Mouse (Mus musculus) kidney, postnatal 14 days (tissue): ENCODE results near the gene Tmed2.
"Not testable (repeated sequence)": the region's sequence is repeated elsewhere in the genome, so short reads cannot be mapped to it uniquely, and the experiment has no call there.

ENCODE experiments used
- DNase-seq: peaks from one replicate; pipeline ENCODE4 v3.0.0; 2022; ENCODE audit warnings: mixed read lengths

Gene Tmed2

DNA sequence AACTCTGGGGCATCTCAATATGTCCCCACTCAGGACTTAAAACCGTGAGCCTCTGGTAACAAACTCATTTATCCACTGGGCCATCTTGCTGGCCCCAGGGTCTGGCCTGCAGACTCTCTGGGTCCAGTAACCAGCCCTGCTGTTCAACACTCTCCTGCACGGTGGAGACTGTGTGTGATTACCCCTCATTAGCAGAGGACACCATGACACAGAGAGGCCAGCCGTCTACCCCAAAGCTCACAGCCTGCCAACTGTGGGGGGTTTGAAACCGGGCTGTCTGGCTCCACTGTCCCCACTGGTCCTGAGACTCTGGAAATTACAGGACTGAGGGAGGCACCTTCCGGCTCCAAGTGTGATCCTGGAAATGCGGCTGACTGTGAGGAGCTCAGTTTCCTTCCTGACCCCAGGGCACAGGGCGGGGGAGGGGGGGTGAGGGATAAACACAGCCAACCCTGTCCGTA lies 11.3 kb upstream of the Tmed2 start:
- peak; percentile 63 for DNase-seq

DNA sequence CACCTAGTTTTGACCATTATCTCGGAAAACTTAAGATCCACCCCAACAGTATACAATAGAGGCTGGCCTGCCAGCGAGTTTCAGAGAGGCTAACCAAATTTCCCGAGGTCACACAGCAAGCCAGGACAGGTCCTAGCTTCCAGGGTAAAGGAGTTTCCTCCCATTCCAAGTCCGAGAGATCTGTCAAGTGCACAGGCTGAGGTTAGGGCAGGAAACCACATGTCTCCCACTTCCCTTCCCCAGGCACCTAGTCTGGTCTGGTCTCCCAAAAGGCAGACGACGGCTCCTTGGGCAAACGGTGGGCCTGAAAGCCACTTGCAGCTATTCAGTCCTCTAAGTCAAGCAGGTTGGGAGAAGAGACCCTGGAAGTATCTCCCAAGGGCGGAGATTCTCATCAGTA lies 10.8 kb upstream of the Tmed2 start:
- DNase-seq = peak; percentile 41

DNA sequence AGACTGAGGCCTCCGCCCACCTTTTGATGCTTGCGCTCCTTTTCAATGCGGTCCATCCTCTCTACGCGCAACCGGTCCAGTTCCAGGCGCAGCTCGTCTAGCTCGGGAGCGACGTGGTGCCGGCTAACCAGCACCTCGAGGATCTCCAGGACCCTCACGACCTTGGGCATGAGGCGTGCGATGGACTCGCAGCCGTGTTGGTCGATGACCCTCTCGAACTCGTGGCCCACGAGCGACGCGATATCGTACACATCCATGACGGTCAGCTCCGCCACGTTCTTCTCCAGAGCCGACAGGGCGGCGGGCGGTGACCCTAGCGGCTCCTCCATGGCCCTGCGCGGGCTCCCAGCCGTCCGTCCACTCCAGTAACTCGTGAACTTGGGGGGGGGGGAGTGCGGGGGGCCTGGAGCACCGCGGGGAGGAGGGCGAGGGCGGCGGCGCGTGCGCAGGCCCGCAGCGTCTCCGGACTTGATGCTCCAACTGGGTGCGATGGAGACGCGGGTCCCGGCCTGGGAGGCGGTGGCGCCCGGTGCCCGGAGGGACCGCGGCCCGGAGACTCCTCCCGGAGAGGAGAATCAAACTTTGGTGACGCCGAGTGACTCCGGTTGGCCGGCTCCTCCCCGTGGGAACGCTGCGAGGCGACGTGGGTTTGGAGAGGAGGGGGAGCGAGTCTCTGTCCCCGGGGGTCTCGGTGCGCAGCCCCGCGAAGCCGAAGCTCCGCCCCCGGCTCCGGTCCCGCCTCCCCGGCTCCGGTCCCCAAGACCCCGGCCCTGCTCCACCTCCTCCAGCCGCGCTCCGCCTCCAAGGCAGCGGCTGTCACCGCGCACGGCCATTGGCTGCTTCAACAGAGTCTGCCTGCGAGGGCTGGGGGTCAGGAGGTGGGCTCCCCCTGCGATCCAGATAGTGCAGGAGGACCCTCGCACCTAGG lies 9.6 kb upstream of the Tmed2 start, which contains the start of gene Rilpl1:
Gene Rilpl1, minus strand, starts transcription at position 737 of the 928 bp plus-strand sequence.
- peak; percentile 91 for DNase-seq

DNA sequence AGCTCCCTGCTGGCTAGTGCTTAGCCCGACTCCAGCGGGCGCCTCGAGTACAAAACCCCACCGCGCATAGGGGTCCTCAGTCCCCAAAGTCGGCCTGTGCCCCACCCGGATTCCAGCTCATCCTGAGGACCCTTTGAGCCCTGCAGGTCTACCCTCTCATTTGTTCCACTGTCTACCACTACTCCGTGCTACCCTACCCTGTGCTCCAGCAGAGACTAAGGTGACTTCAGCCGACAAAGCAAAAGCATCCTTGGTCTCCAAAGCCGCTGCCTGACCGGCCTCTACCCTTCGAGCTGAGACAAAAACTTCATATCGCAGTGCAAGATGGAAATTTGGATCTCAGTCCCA lies 8.9 kb upstream of the Tmed2 start:
- DNase-seq = no peak

DNA sequence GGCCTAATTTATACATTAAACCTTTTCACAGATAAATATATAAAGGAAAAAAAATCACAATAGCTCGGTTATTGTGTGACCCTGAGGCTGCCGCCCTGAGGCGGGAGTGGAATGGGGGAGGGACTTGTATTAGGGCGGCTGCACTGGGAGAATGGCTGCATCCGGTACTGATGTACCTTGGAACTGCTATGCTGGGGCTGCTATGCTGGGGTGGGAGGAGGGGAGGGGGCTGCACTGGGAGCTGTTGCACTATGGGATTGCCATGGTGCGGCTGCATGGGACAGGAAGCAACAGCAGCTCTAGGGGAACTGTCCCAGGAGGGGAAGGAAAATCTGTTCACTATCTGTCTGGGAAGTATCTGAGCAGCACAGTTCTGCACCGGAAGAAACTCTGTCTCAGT lies 8.0 kb upstream of the Tmed2 start:
- DNase-seq = peak; percentile 49

DNA sequence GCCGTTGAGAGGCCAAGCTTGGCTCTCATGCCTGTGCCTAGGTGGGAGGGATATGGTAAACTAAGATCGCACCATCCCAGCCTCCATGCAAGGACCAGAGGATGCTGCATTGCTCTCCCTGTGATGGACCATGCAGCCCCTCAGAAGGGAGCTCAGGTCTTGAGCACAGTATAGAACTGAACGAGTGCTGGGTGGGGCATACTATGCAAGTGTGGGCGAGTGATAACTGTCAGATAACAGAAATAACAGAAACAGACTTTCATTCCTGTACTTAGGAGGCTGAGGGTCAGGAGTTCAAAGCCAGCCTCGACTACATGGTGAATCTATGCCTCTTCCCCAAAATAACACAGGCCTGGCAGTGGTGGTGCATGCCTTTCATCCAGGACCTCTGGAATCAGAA lies 5.5 kb upstream of the Tmed2 start:
- no peak for DNase-seq

DNA sequence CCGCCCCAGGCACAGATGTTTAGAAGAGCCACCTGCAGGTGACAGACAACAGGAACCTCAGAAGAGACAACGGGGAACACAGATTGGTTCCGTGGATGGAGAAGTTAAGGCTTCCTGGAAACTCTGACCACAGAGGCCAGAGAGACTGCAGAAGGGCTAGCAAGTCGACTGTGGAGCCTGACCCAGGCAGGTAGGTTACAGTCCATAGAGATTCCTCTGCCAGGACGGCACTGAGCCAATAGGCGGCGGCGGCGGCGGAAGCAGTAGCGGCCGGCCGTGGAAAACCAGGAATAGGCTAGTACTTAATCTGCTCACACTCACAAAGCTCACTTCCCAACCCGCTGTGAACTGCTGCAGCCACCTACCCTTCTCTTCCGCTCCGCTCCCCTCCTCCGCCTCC lies 3.7 kb upstream of the Tmed2 start:
- DNase-seq = peak; percentile 84

DNA sequence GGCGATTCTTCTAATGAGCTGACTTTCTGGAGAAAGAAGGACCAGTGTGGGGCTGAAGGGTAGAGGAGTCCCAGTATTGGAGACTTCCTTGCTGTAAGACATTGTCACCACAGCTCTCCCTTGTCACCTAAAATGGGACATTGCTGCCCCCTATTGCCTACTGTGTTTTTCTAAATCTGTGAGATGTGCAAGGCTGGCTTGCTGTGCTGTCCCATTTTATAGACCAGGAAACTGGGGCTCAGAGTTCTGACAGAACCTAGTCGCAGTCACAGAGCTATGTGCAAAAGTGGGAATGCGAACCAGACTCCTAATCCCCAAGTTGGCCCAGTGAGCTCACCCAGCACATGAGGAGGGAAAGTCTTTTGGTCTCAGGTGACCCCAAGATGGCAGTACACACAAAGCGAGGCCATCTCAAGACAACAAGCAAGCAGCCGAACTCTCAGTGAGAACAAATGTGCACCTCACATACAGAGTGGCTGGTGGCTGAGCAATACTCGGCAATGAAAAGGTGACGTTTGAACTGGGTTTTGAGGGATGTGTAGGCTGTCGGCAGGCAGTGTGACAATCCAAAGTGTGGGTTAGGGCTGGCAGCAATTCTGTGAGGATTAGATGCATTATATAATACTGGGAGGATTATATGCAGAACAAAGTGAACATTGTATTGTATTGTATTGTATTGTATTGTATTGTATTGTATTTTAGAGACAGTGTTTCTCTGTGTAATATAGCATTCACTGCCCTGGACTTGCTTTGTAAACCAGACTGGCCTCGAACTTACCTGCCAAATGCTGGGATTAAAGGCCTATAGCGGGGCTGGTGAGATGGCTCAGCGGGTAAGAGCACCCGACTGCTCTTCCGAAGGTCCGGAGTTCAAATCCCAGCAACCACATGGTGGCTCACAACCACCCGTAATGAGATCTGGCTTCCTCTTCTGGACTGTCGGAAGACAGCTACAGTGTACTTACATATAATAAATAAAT lies 1.4 kb upstream of the Tmed2 start:
- DNase-seq = peak; percentile 77

DNA sequence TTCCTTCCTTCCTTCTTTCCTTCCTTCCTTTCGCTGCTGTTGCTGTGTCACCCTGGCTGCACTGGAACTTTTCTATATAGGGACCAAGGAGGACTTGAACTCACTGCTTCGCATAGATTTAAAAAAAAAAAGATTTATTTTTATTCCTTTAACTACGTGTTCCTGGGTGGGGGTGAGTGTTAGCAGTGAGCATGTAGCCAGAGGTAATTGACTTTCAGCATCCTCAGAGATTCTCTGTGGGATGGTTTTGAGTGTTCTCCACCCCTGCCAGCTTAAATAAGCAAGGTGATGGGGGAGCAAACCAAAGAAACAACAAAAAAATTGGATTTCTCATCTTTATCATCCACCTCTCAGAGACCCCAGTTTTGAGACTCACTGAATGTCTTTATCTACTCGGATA lies 590 bp upstream of the Tmed2 start:
- DNase-seq = no peak

DNA sequence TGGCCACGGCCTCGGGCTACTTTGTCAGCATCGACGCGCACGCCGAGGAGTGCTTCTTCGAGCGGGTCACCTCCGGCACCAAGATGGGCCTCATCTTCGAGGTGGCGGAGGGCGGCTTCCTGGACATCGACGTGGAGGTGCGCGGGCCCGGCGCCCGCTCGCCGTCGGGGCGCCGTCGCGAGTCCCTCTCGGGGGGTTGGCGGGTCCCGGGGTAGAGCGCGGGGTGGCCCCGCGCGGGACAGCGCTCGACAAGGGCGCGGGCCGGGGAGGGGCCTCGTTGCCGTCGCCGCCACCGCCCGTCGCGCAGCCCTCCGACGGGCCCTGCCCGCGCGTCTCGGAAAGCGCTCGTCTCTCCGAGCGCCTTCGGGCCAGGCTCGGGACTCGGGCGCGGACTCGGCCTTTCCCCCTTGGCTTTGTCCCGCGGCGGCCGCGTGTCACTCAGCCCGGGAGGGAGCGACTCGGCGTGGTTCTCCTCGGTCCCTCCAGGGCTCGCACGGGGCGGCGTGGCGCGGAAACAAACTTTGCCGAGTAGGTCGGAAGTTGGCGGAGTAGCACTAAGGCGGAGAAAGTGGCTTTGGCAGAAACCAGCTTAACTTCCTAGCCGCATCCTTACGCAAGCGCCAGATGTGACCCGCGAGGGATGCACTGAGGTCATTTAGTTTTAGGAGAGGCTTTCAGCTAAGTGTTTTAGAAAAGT lies 558 bp downstream of the Tmed2 start:
- peak; percentile 89 for DNase-seq

DNA sequence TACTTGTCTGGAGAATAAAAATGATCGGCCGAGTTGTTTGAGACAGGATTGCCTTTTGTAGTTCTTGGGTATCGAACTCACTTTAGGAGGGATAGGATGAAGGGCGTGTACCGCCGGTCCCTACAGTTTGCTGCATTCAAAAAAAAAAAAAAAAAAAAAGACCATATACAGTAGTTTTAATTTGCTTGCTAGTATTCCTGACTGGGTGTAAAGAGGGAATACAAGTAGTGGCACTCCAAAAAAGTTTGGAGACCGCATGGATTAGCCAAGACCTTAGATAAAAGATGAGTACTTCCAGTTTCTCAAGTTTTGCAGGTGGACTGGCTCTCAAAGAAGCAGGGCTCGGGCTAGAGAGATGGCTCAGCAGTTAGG lies 1.1 kb downstream of the Tmed2 start:
- no peak for DNase-seq

DNA sequence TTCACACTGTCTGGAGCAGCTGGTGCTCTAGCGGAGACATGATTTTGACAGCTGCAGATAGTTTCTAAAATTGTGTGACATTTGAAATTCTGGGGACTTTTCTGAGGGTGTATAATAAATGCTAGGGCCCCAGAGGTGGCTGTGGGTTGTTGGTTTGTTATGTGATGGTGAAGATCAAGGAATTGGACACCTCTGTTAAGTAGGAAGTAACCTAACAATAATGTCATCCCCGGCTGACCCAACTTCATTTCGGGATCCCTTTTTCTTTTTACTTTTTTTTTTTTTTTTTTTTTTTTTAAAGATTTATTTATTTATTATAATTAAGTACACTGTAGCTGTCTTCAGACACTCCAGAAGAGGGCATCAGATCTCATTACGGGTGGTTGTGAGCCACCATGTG lies 10.2 kb downstream of the Tmed2 start:
- not testable (repeated sequence) for DNase-seq

DNA sequence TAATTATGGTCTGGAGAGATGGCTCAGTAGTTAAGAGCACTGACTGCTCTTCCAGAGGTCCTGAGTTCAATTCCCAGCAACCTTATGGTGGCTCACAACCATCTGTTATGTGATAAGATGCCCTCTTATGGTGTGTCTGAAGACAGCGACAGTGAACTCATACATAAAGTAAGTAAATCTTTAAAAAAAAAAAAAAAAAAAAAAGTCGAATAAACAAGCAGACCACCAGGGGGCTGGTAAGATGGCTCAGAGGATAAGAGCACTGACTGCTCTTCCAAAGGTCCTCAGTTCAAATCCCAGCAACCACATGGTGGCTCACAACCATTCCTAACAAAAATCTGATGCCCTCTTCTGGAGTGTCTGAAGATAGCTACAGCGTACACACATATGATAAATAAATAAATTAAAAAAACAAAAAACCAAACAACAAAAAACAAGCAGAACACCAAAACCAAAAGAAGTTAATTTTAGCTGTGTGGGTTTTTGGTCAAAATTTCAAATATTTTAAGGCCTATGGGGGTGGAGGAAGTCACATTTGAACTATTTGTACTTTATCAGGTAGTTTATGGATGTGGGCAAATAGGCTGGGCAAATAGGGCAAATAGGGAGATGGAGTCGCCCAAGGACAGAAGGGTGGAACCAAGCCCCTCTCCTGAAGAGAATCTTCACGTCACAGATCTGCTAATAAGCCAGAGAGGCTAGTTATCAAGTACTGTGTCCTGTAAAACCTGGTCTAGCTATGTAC lies 11.0 kb downstream of the Tmed2 start:
- not testable (repeated sequence) for DNase-seq

DNA sequence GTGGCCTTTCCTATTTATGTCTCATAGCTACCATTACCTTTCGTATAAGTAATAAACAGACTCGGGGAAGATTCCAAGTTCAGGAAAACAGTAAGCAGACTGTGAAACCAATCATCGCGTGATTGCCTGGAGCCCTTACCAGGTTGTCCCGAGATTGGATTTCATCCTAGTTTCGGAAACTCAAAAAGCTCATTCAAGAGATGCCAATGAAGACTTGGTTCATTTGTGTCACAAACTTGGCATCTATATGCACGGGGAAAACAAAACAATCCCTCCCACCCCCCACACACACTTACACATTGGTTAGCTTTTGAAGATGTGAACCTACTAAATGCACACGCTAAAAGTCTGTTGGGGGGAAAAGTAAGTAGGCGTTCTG lies 11.6 kb downstream of the Tmed2 start:
- DNase-seq = no peak

DNA sequence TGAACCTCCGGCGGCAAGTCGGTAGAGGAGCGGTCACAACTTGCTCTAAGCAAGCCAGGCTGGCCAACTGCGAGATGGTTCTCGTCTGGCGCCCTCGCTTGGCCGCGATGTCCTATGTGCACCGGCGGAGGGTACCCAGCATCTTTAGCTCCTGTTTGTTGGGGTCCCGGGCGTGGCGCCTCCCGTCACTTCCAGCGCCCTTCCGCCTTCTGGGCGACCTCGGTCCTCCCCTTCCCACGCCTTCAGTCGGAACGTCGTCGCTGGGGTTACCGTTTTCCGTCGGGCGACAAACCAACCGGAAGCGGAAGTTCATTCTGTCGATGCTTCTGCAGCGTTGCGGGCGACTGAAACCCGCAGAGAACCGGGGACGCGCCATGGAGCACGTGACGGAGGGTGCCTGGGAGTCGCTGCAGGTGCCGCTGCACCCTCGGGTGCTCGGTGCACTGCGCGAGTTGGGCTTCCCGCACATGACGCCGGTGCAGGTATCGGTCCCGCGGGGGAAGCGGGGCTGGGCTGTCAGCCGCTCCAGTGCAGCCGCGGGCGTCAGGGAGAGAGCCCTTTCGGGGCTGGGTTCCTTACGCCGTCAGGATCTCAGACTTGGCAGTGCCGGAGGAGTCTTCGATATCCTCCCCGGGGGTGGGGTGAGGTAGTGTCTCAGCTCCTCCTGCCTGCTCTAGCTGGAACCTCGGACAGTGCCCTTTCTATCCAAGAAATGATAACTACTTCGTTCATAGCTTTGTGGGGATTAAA lies 12.2 kb downstream of the Tmed2 start, which contains the start of gene Ddx55:
Gene Ddx55, plus strand, starts transcription at position 307 of the 750 bp plus-strand sequence.
- DNase-seq = peak; percentile 91

DNA sequence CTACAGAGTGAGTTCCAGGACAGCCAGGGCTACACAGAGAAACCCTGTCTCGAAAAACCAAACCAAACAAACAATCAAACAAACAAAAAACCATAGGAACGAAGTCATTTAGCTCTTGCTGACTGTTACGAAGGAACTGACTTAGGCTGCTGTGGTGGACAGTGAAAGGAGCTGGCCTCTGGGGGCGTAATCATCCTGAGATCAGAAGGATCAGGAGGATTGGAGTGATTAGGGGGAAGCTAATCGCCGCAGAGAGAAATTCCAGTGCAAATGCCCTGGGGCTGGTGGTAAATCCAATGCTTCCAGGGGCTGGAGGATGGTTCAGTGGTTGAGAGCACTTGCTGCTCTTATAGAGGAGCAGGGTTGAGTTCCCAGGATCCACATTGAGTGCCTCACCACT lies 13.1 kb downstream of the Tmed2 start:
- no peak for DNase-seq

DNA sequence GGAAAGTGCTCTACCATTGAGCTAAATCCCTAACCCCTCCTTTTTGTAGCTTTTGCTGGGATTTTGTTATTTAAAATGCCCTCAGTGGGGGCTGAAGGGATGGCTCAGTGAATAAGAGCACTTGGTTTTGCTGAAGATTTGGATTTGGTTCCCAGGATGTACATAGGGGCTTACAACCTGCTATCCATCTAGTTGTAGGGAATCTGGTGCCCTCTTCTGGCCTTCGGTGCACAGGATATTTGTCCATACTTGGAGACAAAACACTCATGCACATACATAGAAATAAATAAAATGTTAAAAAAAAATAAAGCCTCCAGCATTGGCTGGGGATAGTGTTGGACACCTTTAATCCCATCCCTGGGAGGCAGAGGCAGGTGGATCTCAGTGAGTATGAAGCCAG lies 14.7 kb downstream of the Tmed2 start:
- peak; percentile 39 for DNase-seq

DNA sequence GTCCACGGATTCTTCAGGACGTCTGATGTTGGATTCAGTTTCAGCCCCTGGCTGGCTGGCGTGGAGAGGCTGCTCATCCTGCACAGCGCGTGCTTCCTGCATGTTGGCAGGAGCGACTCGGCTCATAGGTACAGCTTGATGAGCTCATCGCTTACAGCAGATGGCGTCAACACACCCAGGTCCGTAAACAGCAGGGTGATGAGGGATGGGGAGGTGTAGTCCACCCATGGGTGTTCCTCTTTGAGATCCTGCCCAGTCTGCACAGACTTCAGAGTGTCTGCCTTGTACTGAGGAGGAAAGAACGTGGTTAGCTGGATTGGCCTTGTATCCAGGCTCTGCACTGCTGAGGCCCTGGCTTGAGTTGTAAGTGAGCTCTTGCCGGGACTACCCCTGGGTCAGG lies 30.6 kb downstream of the Tmed2 start:
- DNase-seq = no peak

DNA sequence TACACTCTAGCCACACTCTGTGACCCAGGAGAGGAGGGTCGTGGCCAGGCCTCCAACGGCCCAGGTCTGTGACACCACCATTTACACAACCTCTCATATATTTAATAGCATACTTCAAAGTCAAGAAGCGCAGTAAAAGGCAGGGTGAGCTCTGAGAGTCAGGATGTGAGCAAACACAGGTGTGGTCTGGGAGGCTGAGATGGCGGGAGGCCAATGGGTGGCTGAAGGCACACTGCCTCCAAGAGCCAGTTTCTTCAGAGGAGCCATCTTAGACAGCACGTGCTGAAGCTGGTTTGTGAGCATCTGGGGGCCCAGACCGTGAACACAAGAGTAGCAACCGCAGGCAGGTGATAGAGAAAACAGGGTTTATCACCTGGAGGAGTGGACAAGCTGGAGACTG lies 35.0 kb downstream of the Tmed2 start:
- DNase-seq = no peak

DNA sequence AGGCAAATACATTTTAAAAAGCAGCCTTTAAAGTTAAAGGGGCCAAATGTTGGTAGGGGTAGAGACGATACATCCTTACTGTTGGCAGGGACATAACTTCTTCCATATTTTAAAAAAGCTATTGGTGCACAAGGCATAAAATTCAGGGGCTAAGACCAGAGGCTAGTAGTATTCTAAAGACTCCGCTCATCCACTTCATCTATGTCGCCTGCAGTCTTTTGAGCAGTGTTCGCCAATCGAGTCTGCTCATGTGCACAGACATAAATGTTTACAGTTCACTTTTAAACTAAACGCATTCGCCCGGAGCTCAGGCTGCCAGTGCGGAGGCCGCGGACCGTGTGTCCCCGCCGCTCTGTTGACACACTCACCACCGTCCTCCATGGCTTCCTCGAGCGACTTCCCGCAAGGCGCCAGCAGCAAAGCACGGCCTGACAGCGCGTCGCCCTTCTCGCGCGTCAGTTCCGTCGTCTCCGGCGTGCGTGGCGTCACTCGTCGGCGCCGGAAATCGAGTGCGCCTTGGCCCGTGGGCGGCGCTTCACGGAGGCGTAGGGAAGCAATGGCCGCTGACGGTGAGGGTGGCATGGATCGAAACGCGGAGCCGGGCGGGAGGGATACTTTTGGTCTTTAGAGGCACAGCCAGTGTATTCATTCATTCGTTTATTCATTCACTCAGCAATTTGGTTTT lies 38.3 kb downstream of the Tmed2 start, which contains the start of the genes Eif2b1 and Gtf2h3:
Gene Eif2b1, minus strand, starts transcription at position 499 of the 685 bp plus-strand sequence.
Gene Gtf2h3, plus strand, starts transcription at position 508 of the 685 bp plus-strand sequence.
- DNase-seq = peak; percentile 95

DNA sequence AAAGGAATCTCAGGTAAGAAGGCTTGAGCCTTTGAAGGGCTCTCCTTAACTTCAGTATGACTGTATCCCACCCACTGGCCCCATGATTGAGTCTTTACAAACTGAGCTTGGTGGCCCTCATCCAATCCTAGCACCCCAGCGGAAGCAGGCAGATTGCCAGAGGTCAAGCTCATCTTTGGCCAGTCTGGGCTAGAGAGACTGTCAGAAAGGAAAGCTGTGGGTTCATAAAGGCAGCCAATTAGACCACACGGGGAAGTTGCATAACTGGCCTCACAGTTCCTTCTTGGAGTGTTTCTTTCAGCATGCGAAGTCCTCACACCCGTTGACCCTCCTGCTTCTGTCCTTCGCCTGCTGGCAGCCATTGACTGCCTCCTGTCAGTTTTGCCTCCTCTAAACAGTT lies 42.0 kb downstream of the Tmed2 start:
- DNase-seq = peak; percentile 17
